Mouse (Mus musculus): ENCODE measurements around the gene Nbea.

- TF ChIP-seq ZC3H11A (IDR thresholded peaks at IDR 0.05; ENCODE audit: borderline replicate concordance, low read depth, low read length), result no peak
- no peak for TF ChIP-seq MAFK (IDR thresholded peaks at IDR 0.05; ENCODE audit: insufficient read depth, low read depth, low read length)
These were observed 573.3 kb downstream of the Nbea start for GRCm38 (mm10) chr3:55610191-55610590.

Data from ES-E14 (cell line).